23 mouse cellular contexts compared by ENCODE assay signal in genomic region chr5:120020748-120021147, GRCm38 (mm10).
"Had no signal": no experiment of that assay in that cellular context is flagged by ENCODE, and none has a peak within 500 bp of the region (broad histone marks: within the 10 kb centered on the region; RNA-seq: fewer than 3 reads in every experiment).

No protein-coding gene starts in this region.

- ATAC-seq: forebrain, postnatal 0 days; hindbrain, postnatal 0 days; intestine, embryonic 16.5 days; liver, embryonic 12.5 days had no signal

- H3K36me3 ChIP-seq: heart, embryonic 12.5 days; hindbrain, embryonic 13.5 days; hindbrain, embryonic 15.5 days; kidney, embryonic 15.5 days; limb, embryonic 13.5 days; limb, embryonic 15.5 days; liver, embryonic 12.5 days had no signal

- H3K27me3 ChIP-seq: hindbrain, embryonic 15.5 days had no signal

- H3K4me3 ChIP-seq: heart, embryonic 12.5 days; hindbrain, embryonic 13.5 days; hindbrain, embryonic 15.5 days; kidney, embryonic 15.5 days; limb, embryonic 13.5 days; limb, embryonic 15.5 days; liver, embryonic 12.5 days had no signal

- DNase-seq: forebrain, postnatal 0 days; gastrocnemius, postnatal 14 days; gastrocnemius, postnatal 36 days; heart, adult 18-20 months; kidney, adult 11 months; kidney, adult 2 months; kidney, adult 9 months; kidney, postnatal 14 days; kidney, postnatal 36 days; layer of hippocampus, adult 9-11 months; layer of hippocampus, postnatal 36 days; left cerebral cortex, postnatal 4 days had no signal

- H3K9me3 ChIP-seq: hindbrain, embryonic 13.5 days; hindbrain, embryonic 15.5 days; kidney, embryonic 15.5 days; limb, embryonic 13.5 days; limb, embryonic 15.5 days; liver, embryonic 12.5 days had no signal

- H3K9ac ChIP-seq: forebrain, postnatal 0 days; heart, embryonic 12.5 days; hindbrain, embryonic 13.5 days; hindbrain, embryonic 15.5 days; kidney, embryonic 15.5 days; limb, embryonic 13.5 days; limb, embryonic 15.5 days; liver, embryonic 12.5 days; liver, embryonic 14.5 days had no signal

- H3K4me1 ChIP-seq: liver, embryonic 12.5 days had no signal

- H3K27ac ChIP-seq: hindbrain, embryonic 13.5 days; hindbrain, embryonic 15.5 days; hindbrain, postnatal 0 days; kidney, embryonic 15.5 days; kidney, postnatal 0 days; limb, embryonic 13.5 days; limb, embryonic 15.5 days; liver, embryonic 12.5 days; liver, embryonic 14.5 days had no signal

- H3K4me2 ChIP-seq: heart, embryonic 12.5 days; hindbrain, embryonic 13.5 days; hindbrain, embryonic 15.5 days; kidney, embryonic 15.5 days; limb, embryonic 13.5 days; limb, embryonic 15.5 days; liver, embryonic 12.5 days had no signal
